Mouse (Mus musculus) megakaryocyte, embryonic 14.5 days (primary cell): ENCODE measurements at regions not wholly inside any gene's neighbourhood (a gene's known extent, or its start where the extent isn't known, plus 50 kb on each side); places are given as distances from the start of the nearest gene placed in this dataset.

Source experiments
- FLI1 ChIP-seq: IDR thresholded peaks from 2 replicates; pipeline ENCODE4 v1.6.1; 2012; ENCODE audit warnings: low read length, inconsistent platforms, mixed read lengths
- GATA1 ChIP-seq: IDR thresholded peaks from 3 replicates; pipeline ENCODE4 v1.6.1; 2012; ENCODE audit warnings: mixed read lengths, low read length, inconsistent platforms, borderline replicate concordance

- TF ChIP-seq GATA1: no peak
- no peak for TF ChIP-seq FLI1
Observed at GRCm38 (mm10) chr17:49155001-49155515, 222.9 kb downstream of the Lrfn2 start.
